Mouse (Mus musculus): ENCODE data around the gene Olfr559.

Olfr559 gene

GRCm38 (mm10) chr7:102727391-102727790, at the start of gene Olfr559:
TSS of gene Olfr559 (minus strand) at chr7:102727491.
- no peak for DNase-seq (ENCODE audit: low read depth)

- no peak for DNase-seq (ENCODE audit: low read depth)
These were observed 43.6 kb upstream of the Olfr559 start, which contains the start of gene Olfr561 for GRCm38 (mm10) chr7:102770921-102771320. TSS of gene Olfr561 (plus strand) at chr7:102771221.

GRCm38 (mm10) chr7:102759266-102759665, 32.0 kb upstream of the Olfr559 start, which contains the start of the genes Olfr560 and Olfr78:
TSS of gene Olfr560 (minus strand) at chr7:102759366.
TSS of gene Olfr78 (minus strand) at chr7:102759471.
- no peak for DNase-seq (ENCODE audit: low read depth)

GRCm38 (mm10) chr7:102752086-102752485, 24.8 kb upstream of the Olfr559 start:
- no peak for DNase-seq (ENCODE audit: low read depth)

- no peak for DNase-seq (ENCODE audit: low read depth)
These were observed 10.4 kb upstream of the Olfr559 start for GRCm38 (mm10) chr7:102737705-102738104.

- DNase-seq (ENCODE audit: low read depth): no peak
These were observed 6.5 kb upstream of the Olfr559 start for GRCm38 (mm10) chr7:102733793-102734192.

GRCm38 (mm10) chr7:102718970-102719369, 8.3 kb downstream of the Olfr559 start, which contains the start of gene Olfr33:
TSS of gene Olfr33 (minus strand) at chr7:102719070.
- no peak for DNase-seq (ENCODE audit: low read depth)

GRCm38 (mm10) chr7:102701915-102702314, 25.4 kb downstream of the Olfr559 start, which contains the start of gene Olfr558:
TSS of gene Olfr558 (plus strand) at chr7:102702215.
- no peak for DNase-seq (ENCODE audit: low read depth)

GRCm38 (mm10) chr7:102698461-102698860, 28.8 kb downstream of the Olfr559 start:
- no peak for DNase-seq (ENCODE audit: low read depth)

- DNase-seq (ENCODE audit: low read depth): peak; percentile 8
These were observed 31.7 kb downstream of the Olfr559 start, which contains the start of gene Olfr557 for GRCm38 (mm10) chr7:102695358-102696125. TSS of gene Olfr557 (plus strand) at chr7:102695910.

- peak; percentile 75 for DNase-seq (ENCODE audit: low read depth)
These were observed 40.3 kb downstream of the Olfr559 start, which contains the start of gene Trim68 for GRCm38 (mm10) chr7:102686944-102687501. TSS of gene Trim68 (minus strand) at chr7:102687327.

- peak; percentile 35 for DNase-seq (ENCODE audit: low read depth)
These were observed 45.4 kb downstream of the Olfr559 start for GRCm38 (mm10) chr7:102681916-102682315.

- DNase-seq (ENCODE audit: low read depth): no peak
These were observed 51.1 kb downstream of the Olfr559 start for GRCm38 (mm10) chr7:102676225-102676624.
